Comparison of ENCODE assay signal across 24 mouse cellular contexts in genomic region chr2:165131428-165131827, GRCm38 (mm10). TPM values are rescaled to one million over a fixed set of nuclear protein-coding genes. Genes with fewer than 3 reads are reported as not detected.
DNase-seq lines count a peak whose midpoint lies in the region; ATAC-seq lines count a peak whose summit lies in the region.
"Had no signal": no experiment of that assay in that cellular context is flagged by ENCODE, and none has a peak within 500 bp of the region (broad histone marks: within the 10 kb centered on the region; RNA-seq: fewer than 3 reads in every experiment).

No protein-coding gene starts in this region.

- no peaks in the 10 kb centered on the region for H3K9me3 ChIP-seq in hindbrain, embryonic 10.5 days
- no peaks in the 10 kb centered on the region for H3K9me3 ChIP-seq in hindbrain, embryonic 16.5 days (ENCODE audit: control insufficient read depth, low read length)
- no peaks in the 10 kb centered on the region for H3K9me3 ChIP-seq in embryonic facial prominence, embryonic 14.5 days (ENCODE audit: control insufficient read depth, low read length)
- no peaks in the 10 kb centered on the region for H3K9me3 ChIP-seq in midbrain, embryonic 11.5 days (ENCODE audit: control insufficient read depth, low read length)
- H3K9me3 ChIP-seq: embryonic facial prominence, embryonic 13.5 days; forebrain, embryonic 13.5 days had no signal

- WGBS in hindbrain, embryonic 10.5 days, result 17% methylated on average over 12 of the region's 12 CpGs
- WGBS in hindbrain, embryonic 16.5 days, result 14% methylated on average over 12 of the region's 12 CpGs
- WGBS in embryonic facial prominence, embryonic 14.5 days, result 20% methylated on average over 12 of the region's 12 CpGs
- 8% methylated on average over 12 of the region's 12 CpGs for WGBS in midbrain, embryonic 11.5 days

- peaks cover 98% of the 10 kb centered on the region for H3K4me1 ChIP-seq in hindbrain, embryonic 10.5 days (replicated peaks)
- H3K4me1 ChIP-seq in hindbrain, embryonic 16.5 days (ENCODE audit: control insufficient read depth, insufficient read depth, low read depth, low read length), result peaks cover 27% of the 10 kb centered on the region
- peaks cover 5% of the 10 kb centered on the region; the same call in 1 of the 2 replicates for H3K4me1 ChIP-seq in embryonic facial prominence, embryonic 14.5 days (ENCODE audit: control insufficient read depth, insufficient read depth, low read length)
- H3K4me1 ChIP-seq in midbrain, embryonic 11.5 days (ENCODE audit: control insufficient read depth, insufficient read depth, low read length), result peaks cover 61% of the 10 kb centered on the region

- no peak overlapping the region for H3K4me3 ChIP-seq in hindbrain, embryonic 10.5 days
- H3K4me3 ChIP-seq in hindbrain, embryonic 16.5 days (ENCODE audit: low read length), result no peak overlapping the region
- H3K4me3 ChIP-seq in embryonic facial prominence, embryonic 14.5 days (ENCODE audit: low read depth, low read length), result no peak overlapping the region
- H3K4me3 ChIP-seq in midbrain, embryonic 11.5 days (ENCODE audit: low read depth, low read length), result no peak overlapping the region
- H3K4me3 ChIP-seq: embryonic facial prominence, embryonic 13.5 days; forebrain, embryonic 13.5 days; gastrocnemius, adult 2 months; heart, adult 2 months had no signal

- H3K9ac ChIP-seq in hindbrain, embryonic 16.5 days (ENCODE audit: low read depth, low read length), result no peak overlapping the region
- H3K9ac ChIP-seq in embryonic facial prominence, embryonic 14.5 days (ENCODE audit: low read depth, low read length), result no peak overlapping the region
- peak overlapping the region; percentile 14; the same call in 1 of the 2 replicates for H3K9ac ChIP-seq in midbrain, embryonic 11.5 days (ENCODE audit: low read length)
- H3K9ac ChIP-seq: embryonic facial prominence, embryonic 13.5 days; forebrain, embryonic 13.5 days had no signal

- no peaks in the 10 kb centered on the region for H3K36me3 ChIP-seq in hindbrain, embryonic 10.5 days
- no peaks in the 10 kb centered on the region for H3K36me3 ChIP-seq in hindbrain, embryonic 16.5 days (ENCODE audit: control insufficient read depth, insufficient read depth, low read length)
- H3K36me3 ChIP-seq in embryonic facial prominence, embryonic 14.5 days (ENCODE audit: control insufficient read depth, insufficient read depth, low read length), result no peaks in the 10 kb centered on the region
- no peaks in the 10 kb centered on the region for H3K36me3 ChIP-seq in midbrain, embryonic 11.5 days (ENCODE audit: control insufficient read depth, insufficient read depth, low read length)
- H3K36me3 ChIP-seq: embryonic facial prominence, embryonic 13.5 days had no signal

- H3K4me2 ChIP-seq in hindbrain, embryonic 16.5 days (ENCODE audit: low read length), result no peak overlapping the region
- H3K4me2 ChIP-seq in embryonic facial prominence, embryonic 14.5 days (ENCODE audit: low read depth, low read length), result no peak overlapping the region
- H3K4me2 ChIP-seq in midbrain, embryonic 11.5 days, result 0 out of 2 replicates have a peak overlapping the region, but pooled peaks have one; percentile 8
- H3K4me2 ChIP-seq: embryonic facial prominence, embryonic 13.5 days; forebrain, embryonic 13.5 days had no signal

- DNase-seq in hindbrain, embryonic 10.5 days (ENCODE audit: low spot score), result peak; percentile 58
- DNase-seq in embryonic facial prominence, embryonic 14.5 days (ENCODE audit: low spot score), result peak; percentile 36
- DNase-seq in midbrain, embryonic 11.5 days (ENCODE audit: low spot score, missing footprints), result peak; percentile 91
- DNase-seq in cerebellum, adult 18-20 months, result no peak
- DNase-seq in thymus, postnatal 4 days, result no peak
- DNase-seq in gastrocnemius, postnatal 4 days (ENCODE audit: low spot score in 2 of 2), result no peak
- DNase-seq: adrenal gland, postnatal 14 days; cerebellum, postnatal 14 days; gastrocnemius, adult 2 months; heart, adult 2 months; kidney, postnatal 10 days; lung, adult 2 months; lung, postnatal 4 days; thymus, postnatal 36 days had no signal

- peaks cover 59% of the 10 kb centered on the region for H3K27me3 ChIP-seq in hindbrain, embryonic 10.5 days (ENCODE audit: insufficient read depth, poor library complexity, severe bottlenecking)
- no peaks in the 10 kb centered on the region; the same call in 1 of the 2 replicates for H3K27me3 ChIP-seq in hindbrain, embryonic 16.5 days (replicated peaks; ENCODE audit: control insufficient read depth, insufficient read depth, low read length)
- peaks cover 12% of the 10 kb centered on the region for H3K27me3 ChIP-seq in embryonic facial prominence, embryonic 14.5 days (replicated peaks; ENCODE audit: control insufficient read depth, insufficient read depth, low read length)
- H3K27me3 ChIP-seq in midbrain, embryonic 11.5 days (ENCODE audit: control insufficient read depth, insufficient read depth, low read length), result peaks cover 2% of the 10 kb centered on the region; the same call in 1 of the 2 replicates
- H3K27me3 ChIP-seq: forebrain, embryonic 13.5 days had no signal

- H3K27ac ChIP-seq in hindbrain, embryonic 10.5 days, result peak overlapping the region; percentile 93
- H3K27ac ChIP-seq in hindbrain, embryonic 16.5 days (ENCODE audit: low read depth, low read length), result no peak overlapping the region
- no peak overlapping the region for H3K27ac ChIP-seq in embryonic facial prominence, embryonic 14.5 days (replicated peaks; ENCODE audit: low read depth, low read length)
- H3K27ac ChIP-seq in midbrain, embryonic 11.5 days (ENCODE audit: low read depth, low read length), result peak overlapping the region; percentile 62; the same call in 1 of the 2 replicates
- H3K27ac ChIP-seq: embryonic facial prominence, embryonic 13.5 days; forebrain, embryonic 13.5 days; gastrocnemius, adult 2 months; heart, adult 2 months had no signal

- no peak for ATAC-seq in hindbrain, embryonic 16.5 days
- ATAC-seq in embryonic facial prominence, embryonic 14.5 days (ENCODE audit: low read depth), result no peak; the same call in 1 of the 2 replicates
- ATAC-seq in midbrain, embryonic 11.5 days (ENCODE audit: low FRiP score), result peak; percentile 38
- ATAC-seq: forebrain, embryonic 13.5 days; intestine, embryonic 16.5 days had no signal

RNA-seq across cellular contexts. Expression of gene 1700025C18Rik, which starts 40.9 kb away (rescaled TPM):
- not detected in 2 replicates for polyA plus RNA-seq in hindbrain, embryonic 10.5 days (2016; fragmentation: Nextera tagmentation; extraction: Ambion mirVana)
- not detected in 2 replicates for polyA plus RNA-seq in hindbrain, embryonic 16.5 days (2015; fragmentation: Nextera tagmentation; extraction: Ambion mirVana)
- not detected in 2 replicates for polyA plus RNA-seq in embryonic facial prominence, embryonic 14.5 days (2014; fragmentation: Nextera tagmentation; extraction: Ambion mirVana)
- not detected in 2 replicates for polyA plus RNA-seq in midbrain, embryonic 11.5 days (2014; fragmentation: Nextera tagmentation; extraction: Ambion mirVana)
- not detected for total RNA-seq in gastrocnemius, postnatal 4 days (2021)
- total RNA-seq: adrenal gland, postnatal 14 days; gastrocnemius, adult 2 months; heart, adult 2 months; layer of hippocampus, postnatal 14 days; left cerebral cortex, postnatal 25 days; liver, adult 2 months had no signal
- polyA plus RNA-seq: C2C12; embryonic facial prominence, embryonic 13.5 days; forebrain, embryonic 13.5 days; heart, adult 2 months; heart, postnatal 0 days; intestine, embryonic 16.5 days; liver, adult 2 months; lung, adult 2 months; spleen, adult 2 months had no signal

Comparison
In these comparisons a context has a peak if more than half of its experiments do, and no peak if none do; other contexts are left out.
1. H3K27ac ChIP-seq: peak in hindbrain, embryonic 10.5 days (single experiment) and midbrain, embryonic 11.5 days (single experiment); none in hindbrain, embryonic 16.5 days (single experiment) and embryonic facial prominence, embryonic 14.5 days (single experiment).
2. DNase-seq: peak in hindbrain, embryonic 10.5 days (single experiment), embryonic facial prominence, embryonic 14.5 days (single experiment) and midbrain, embryonic 11.5 days (single experiment); none in cerebellum, adult 18-20 months (0 of 2), thymus, postnatal 4 days (single experiment) and gastrocnemius, postnatal 4 days (0 of 2).